Mouse (Mus musculus) spleen, adult 2 months (tissue): ENCODE results near the gene Rhox4c. TPM values are rescaled to one million over a fixed set of nuclear protein-coding genes. Genes with fewer than 3 reads are reported as not detected.
"Not testable (repeated sequence)": the region's sequence is repeated elsewhere in the genome, so short reads cannot be mapped to it uniquely, and the experiment has no call there.

Experiments
- DNase-seq, 2 experiments: peaks; one replicate each; pipeline versions ENCODE4 v3.0.0 to v3.0.0-alpha.2; 2012 to 2021; ENCODE audit warnings: low spot score in 2 of 2, low read depth in 1 of 2
- H3K27ac ChIP-seq: fragments of 200-500 bp; 2 replicates; pipeline ENCODE4 v1.5.1; 2012; ENCODE audit warnings: low read length, inconsistent platforms; ENCODE audit not compliant: insufficient read depth
- H3K27me3 ChIP-seq: fragments of 200-500 bp; 2 replicates; pipeline ENCODE4 v1.6.1; 2012; ENCODE audit warnings: mild to moderate bottlenecking, moderate library complexity, low read length, inconsistent platforms; ENCODE audit not compliant: control insufficient read depth, insufficient read depth
- H3K36me3 ChIP-seq: fragments of 200-500 bp; 2 replicates; pipeline ENCODE4 v1.6.1; 2012; ENCODE audit warnings: mild to moderate bottlenecking, low read length, inconsistent platforms; ENCODE audit not compliant: control insufficient read depth, insufficient read depth
- H3K4me1 ChIP-seq: fragments of 200-500 bp; 2 replicates; pipeline ENCODE4 v1.6.1; 2011; ENCODE audit warnings: inconsistent platforms; ENCODE audit not compliant: control insufficient read depth, insufficient read depth, insufficient read length
- H3K4me3 ChIP-seq: fragments of 200-500 bp; 2 replicates; pipeline ENCODE4 v1.5.1; 2011; ENCODE audit warnings: mild to moderate bottlenecking, inconsistent platforms; ENCODE audit not compliant: insufficient read depth, insufficient read length; ENCODE audit errors: extremely low read depth
- WGBS: fragments of 180-500 bp; shearing (Covaris S2); methylation state at CpG from one replicate; pipeline ENCODE4 v1.1.7; 2018; 5-methylcytosine and 5-hydroxymethylcytosine counted together
- polyA plus RNA-seq: library from polyadenylated mRNA; depleted of rRNA; stranded (reverse); fragments of >200 nt; gene quantifications from 2 replicates; pipeline ENCODE4 v1.2.3, GENCODE M21; 2012; rRNA removed

Rhox4c gene
- polyA plus RNA-seq: not detected in 2 replicates

GRCm38 (mm10) chrX:37480037-37480436, at the start of gene Rhox4c:
Gene Rhox4c, plus strand, starts transcription at chrX:37480337.
- H3K27ac ChIP-seq, DNase-seq, H3K4me3 ChIP-seq, H3K36me3 ChIP-seq, H3K4me1 ChIP-seq, H3K27me3 ChIP-seq: not testable (repeated sequence)
- WGBS: 92% methylated on average over 14 of the region's 14 CpGs

- H3K36me3 ChIP-seq, H3K4me3 ChIP-seq, DNase-seq, H3K4me1 ChIP-seq, H3K27ac ChIP-seq, H3K27me3 ChIP-seq: not testable (repeated sequence)
- WGBS: 92% methylated on average over 14 of the region's 15 CpGs
These were observed 47.9 kb upstream of the Rhox4c start, which contains the start of gene Rhox4b for GRCm38 (mm10) chrX:37432194-37432593. Gene Rhox4b, plus strand, starts transcription at chrX:37432494.

- H3K27me3 ChIP-seq, H3K27ac ChIP-seq, DNase-seq, H3K36me3 ChIP-seq, H3K4me1 ChIP-seq, H3K4me3 ChIP-seq: not testable (repeated sequence)
- WGBS: 95% methylated on average over 9 of the region's 10 CpGs
These were observed 26.8 kb upstream of the Rhox4c start, which contains the start of gene Rhox2c for GRCm38 (mm10) chrX:37453380-37453779. Gene Rhox2c, plus strand, starts transcription at chrX:37453680.

- H3K4me1 ChIP-seq, H3K27ac ChIP-seq, H3K4me3 ChIP-seq, H3K27me3 ChIP-seq, DNase-seq, H3K36me3 ChIP-seq: not testable (repeated sequence)
- 87% methylated on average over 3 of the region's 4 CpGs for WGBS
These were observed 21.9 kb upstream of the Rhox4c start, which contains the start of gene Rhox3c for GRCm38 (mm10) chrX:37458285-37458684. Gene Rhox3c, plus strand, starts transcription at chrX:37458585.

- H3K27me3 ChIP-seq, H3K27ac ChIP-seq, H3K4me1 ChIP-seq, H3K4me3 ChIP-seq, H3K36me3 ChIP-seq, DNase-seq: not testable (repeated sequence)
- WGBS: 89% methylated on average over 17 of the region's 18 CpGs
These were observed 33.9 kb downstream of the Rhox4c start, which contains the start of gene Rhox4d for GRCm38 (mm10) chrX:37514059-37514458. Gene Rhox4d, plus strand, starts transcription at chrX:37514359.

GRCm38 (mm10) chrX:37530152-37530551, 50.0 kb downstream of the Rhox4c start, which contains the start of gene Rhox2e:
Gene Rhox2e, plus strand, starts transcription at chrX:37530452.
- not testable (repeated sequence) for H3K36me3 ChIP-seq, H3K27me3 ChIP-seq, H3K4me1 ChIP-seq, H3K27ac ChIP-seq, DNase-seq, H3K4me3 ChIP-seq
- 97% methylated on average over 3 of the region's 8 CpGs for WGBS

Other genes starting within 250 kb of the Rhox4c start
- not detected in 2 replicates for gene Rhox2a, start 235.4 kb upstream of the Rhox4c start, polyA plus RNA-seq
- not detected in 2 replicates for gene Rhox3a, start 230.4 kb upstream of the Rhox4c start, polyA plus RNA-seq
- gene Rhox4a, start 215.0 kb upstream of the Rhox4c start, polyA plus RNA-seq: not detected in 2 replicates
- gene Rhox3a2, start 100.3 kb upstream of the Rhox4c start, polyA plus RNA-seq: not detected in 2 replicates
- not detected in 2 replicates for gene Rhox4a2, start 89.5 kb upstream of the Rhox4c start, polyA plus RNA-seq
- gene Rhox2b, start 68.3 kb upstream of the Rhox4c start, polyA plus RNA-seq: not detected in 2 replicates
- not detected in 2 replicates for gene Rhox4b, start 47.8 kb upstream of the Rhox4c start, polyA plus RNA-seq
- gene Rhox2c, start 26.7 kb upstream of the Rhox4c start, polyA plus RNA-seq: not detected in 2 replicates
- gene Rhox3c, start 21.8 kb upstream of the Rhox4c start, polyA plus RNA-seq: not detected in 2 replicates
- not detected in 2 replicates for gene Rhox2d, start 13.1 kb downstream of the Rhox4c start, polyA plus RNA-seq
- gene Rhox4d, start 34.0 kb downstream of the Rhox4c start, polyA plus RNA-seq: not detected in 2 replicates
- gene Rhox2e, start 50.1 kb downstream of the Rhox4c start, polyA plus RNA-seq: not detected in 2 replicates
- not detected in 2 replicates for gene Rhox3e, start 61.7 kb downstream of the Rhox4c start, polyA plus RNA-seq
- not detected in 2 replicates for gene Rhox4e, start 77.1 kb downstream of the Rhox4c start, polyA plus RNA-seq
- not detected in 2 replicates for gene Rhox2f, start 91.1 kb downstream of the Rhox4c start, polyA plus RNA-seq
- gene Rhox3f, start 100.7 kb downstream of the Rhox4c start, polyA plus RNA-seq: not detected in 2 replicates
- not detected in 2 replicates for gene Rhox4f, start 127.4 kb downstream of the Rhox4c start, polyA plus RNA-seq
- not detected in 2 replicates for gene Rhox3g, start 148.3 kb downstream of the Rhox4c start, polyA plus RNA-seq
- gene Rhox2g, start 163.1 kb downstream of the Rhox4c start, polyA plus RNA-seq: not detected in 2 replicates
- not detected in 2 replicates for gene Rhox4g, start 171.0 kb downstream of the Rhox4c start, polyA plus RNA-seq
- gene Rhox3h, start 188.4 kb downstream of the Rhox4c start, polyA plus RNA-seq: not detected in 2 replicates
- not detected in 2 replicates for gene Rhox2h, start 192.9 kb downstream of the Rhox4c start, polyA plus RNA-seq